Mouse (Mus musculus): ENCODE results near the gene Cyfip2.

The Cyfip2 gene

GRCm38 (mm10) chr11:46312523-46313035 is at the start of gene Cyfip2:
Gene Cyfip2, minus strand, starts transcription at chr11:46312859.
- in situ Hi-C loops (cut with MboI; ENCODE audit: low sequenced_read_pairs): loop anchor here (10.0 kb wide), 1 partner anchor 92 kb away; no protein-coding TSS in a partner anchor

GRCm38 (mm10) chr11:46360991-46361665 is 48.5 kb upstream of the Cyfip2 start:
- in situ Hi-C loops (cut with MboI; ENCODE audit: low sequenced_read_pairs): no loop called here

DNA sequence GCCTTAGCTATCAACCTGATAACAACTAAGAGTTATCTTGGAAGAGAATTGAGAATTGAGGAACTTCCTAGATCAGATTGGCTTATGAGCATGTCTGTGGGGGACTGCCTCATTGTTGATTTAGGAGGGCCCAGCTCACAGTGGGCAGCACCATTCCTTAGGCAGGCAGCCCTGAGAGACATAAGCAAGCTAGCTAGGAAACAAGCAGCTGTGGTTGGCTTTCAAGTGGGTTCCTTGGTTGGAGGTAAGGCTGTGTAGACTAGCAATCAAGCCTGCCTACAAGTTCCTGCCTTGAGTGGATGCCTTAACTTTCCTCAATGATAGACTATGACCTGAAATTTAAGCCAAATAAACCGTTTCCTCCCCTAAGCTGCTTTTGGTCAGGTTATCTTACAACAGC is 45.7 kb upstream of the Cyfip2 start:
- in situ Hi-C loops (cut with MboI; ENCODE audit: low sequenced_read_pairs): no loop called here

GRCm38 (mm10) chr11:46349681-46350410 is 37.2 kb upstream of the Cyfip2 start:
- in situ Hi-C loops (cut with MboI; ENCODE audit: low sequenced_read_pairs): no loop called here

GRCm38 (mm10) chr11:46348416-46348815 is 35.8 kb upstream of the Cyfip2 start:
- in situ Hi-C loops (cut with MboI; ENCODE audit: low sequenced_read_pairs): no loop called here

GRCm38 (mm10) chr11:46347756-46348155 is 35.1 kb upstream of the Cyfip2 start:
- in situ Hi-C loops (cut with MboI; ENCODE audit: low sequenced_read_pairs): no loop called here

GRCm38 (mm10) chr11:46343886-46344546 is 31.4 kb upstream of the Cyfip2 start:
- in situ Hi-C loops (cut with MboI; ENCODE audit: low sequenced_read_pairs): no loop called here

DNA sequence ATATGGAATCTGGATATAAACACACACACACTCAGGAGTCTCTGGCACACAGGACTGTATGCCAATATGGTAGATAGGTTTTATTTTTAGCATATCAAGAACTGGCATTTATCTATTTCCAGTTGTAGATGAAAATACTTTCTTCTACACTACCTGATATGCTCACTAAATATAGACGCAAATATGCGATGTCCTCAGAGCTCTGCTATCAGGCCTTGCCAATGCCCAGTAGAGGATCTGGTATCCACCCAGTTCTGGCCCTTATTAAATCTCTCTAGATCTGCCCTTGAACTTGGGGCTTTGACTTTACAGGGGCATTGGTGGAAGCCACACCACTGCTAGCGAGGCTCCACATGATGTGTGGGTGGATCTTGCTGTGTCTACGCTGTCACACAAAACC is 29.3 kb upstream of the Cyfip2 start:
- in situ Hi-C loops (cut with MboI; ENCODE audit: low sequenced_read_pairs): no loop called here

DNA sequence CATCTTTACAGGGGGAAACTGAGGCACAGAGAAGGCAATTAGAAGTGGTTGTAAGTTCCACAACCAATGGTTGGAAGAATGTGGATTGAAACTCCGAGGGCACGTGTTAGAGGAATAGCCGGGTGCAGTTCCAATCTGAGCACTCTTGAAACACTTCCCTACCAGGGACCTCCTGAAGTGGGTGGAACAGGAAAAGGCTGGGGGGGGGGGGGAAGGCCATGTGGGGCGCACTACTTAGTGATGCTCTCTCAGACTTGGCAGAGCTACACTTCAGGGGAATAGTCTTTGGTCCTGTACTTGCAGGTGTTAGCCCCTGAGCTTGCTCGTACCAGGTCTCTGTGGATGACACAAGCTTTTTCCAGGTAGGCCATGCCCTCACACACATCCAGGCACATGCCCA is 23.4 kb upstream of the Cyfip2 start:
- in situ Hi-C loops (cut with MboI; ENCODE audit: low sequenced_read_pairs): no loop called here

DNA sequence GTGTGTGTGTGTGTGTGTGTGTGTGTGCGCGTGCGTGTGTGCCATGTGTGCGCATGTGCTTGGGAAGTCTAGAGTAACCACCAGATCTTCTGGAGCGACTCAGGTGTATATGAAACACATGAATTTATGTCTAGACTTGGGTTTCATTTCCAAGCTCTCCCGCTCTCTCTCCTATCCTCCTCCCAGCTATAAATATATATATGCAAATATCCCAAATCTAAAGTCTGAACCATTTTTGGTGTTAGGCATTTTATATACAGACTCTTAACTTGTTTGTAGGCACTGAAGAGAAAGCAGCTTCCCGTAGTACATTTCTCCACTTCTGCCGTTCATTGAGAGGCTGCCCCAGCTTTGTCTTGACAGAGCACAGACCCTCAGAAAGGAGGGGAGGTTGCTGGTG is 19.6 kb upstream of the Cyfip2 start:
- in situ Hi-C loops (cut with MboI; ENCODE audit: low sequenced_read_pairs): no loop called here

- in situ Hi-C loops (cut with MboI; ENCODE audit: low sequenced_read_pairs): no loop called here
Observed at GRCm38 (mm10) chr11:46326271-46327015, 13.8 kb upstream of the Cyfip2 start.

DNA sequence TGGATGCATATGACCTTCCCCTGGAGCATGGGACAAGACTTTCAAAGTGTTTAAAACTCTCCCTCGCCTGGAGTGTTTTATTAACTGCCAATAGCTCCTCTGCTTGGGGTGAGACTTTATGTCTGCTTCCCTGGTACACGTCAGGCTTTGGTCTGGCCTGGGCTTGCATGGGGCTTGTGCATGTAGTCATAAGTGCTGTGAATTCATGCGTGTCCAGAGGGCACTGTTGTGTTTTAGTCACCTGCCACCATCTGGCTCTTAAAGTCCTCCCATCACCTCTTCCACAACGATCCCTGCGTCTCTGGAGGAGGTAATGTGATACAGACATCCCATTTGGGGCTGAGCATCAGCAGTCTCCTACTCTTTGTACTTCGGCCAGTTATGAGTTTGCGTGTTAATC is 8.9 kb upstream of the Cyfip2 start:
- in situ Hi-C loops (cut with MboI; ENCODE audit: low sequenced_read_pairs): no loop called here

GRCm38 (mm10) chr11:46314534-46314933 is 1.9 kb upstream of the Cyfip2 start:
- in situ Hi-C loops (cut with MboI; ENCODE audit: low sequenced_read_pairs): loop anchor here (10.0 kb wide), 1 partner anchor 90 kb away; no protein-coding TSS in a partner anchor

GRCm38 (mm10) chr11:46313851-46314250 is 1.2 kb upstream of the Cyfip2 start:
- in situ Hi-C loops (cut with MboI; ENCODE audit: low sequenced_read_pairs): loop anchor here (10.0 kb wide), 1 partner anchor 91 kb away; no protein-coding TSS in a partner anchor

- in situ Hi-C loops (cut with MboI; ENCODE audit: low sequenced_read_pairs): loop anchor here (10.0 kb wide), 1 partner anchor 93 kb away; no protein-coding TSS in a partner anchor
Observed at GRCm38 (mm10) chr11:46311703-46312522, 746 bp downstream of the Cyfip2 start.

GRCm38 (mm10) chr11:46311181-46311702 is 1.4 kb downstream of the Cyfip2 start:
- in situ Hi-C loops (cut with MboI; ENCODE audit: low sequenced_read_pairs): loop anchor here (10.0 kb wide), 1 partner anchor 94 kb away; no protein-coding TSS in a partner anchor

- in situ Hi-C loops (cut with MboI; ENCODE audit: low sequenced_read_pairs): loop anchor here (10.0 kb wide), 1 partner anchor 94 kb away; no protein-coding TSS in a partner anchor
Observed at GRCm38 (mm10) chr11:46310647-46311063, 2.0 kb downstream of the Cyfip2 start.

GRCm38 (mm10) chr11:46309808-46310555 is 2.7 kb downstream of the Cyfip2 start:
- in situ Hi-C loops (cut with MboI; ENCODE audit: low sequenced_read_pairs): loop anchor here (10.0 kb wide), 2 partner anchors 95 to 125 kb away; partner anchors contain the start of gene Med7

Data from CH12F3 (cell line).